In genomic region chr2:104444776-104445175, GRCm38 (mm10) we compare ENCODE assay signal across 8 mouse cellular contexts. TPM values are rescaled to one million over a fixed set of nuclear protein-coding genes. Genes with fewer than 3 reads are reported as not detected.
DNase-seq lines count a peak whose midpoint lies in the region; ATAC-seq and TF ChIP-seq lines count a peak whose summit lies in the region.

No protein-coding gene starts in this region.

- no peak overlapping the region for H3K9ac ChIP-seq in intestine, embryonic 15.5 days
- no peak overlapping the region for H3K9ac ChIP-seq in midbrain, embryonic 11.5 days (ENCODE audit: low read length)

- no peaks in the 10 kb centered on the region for H3K9me3 ChIP-seq in intestine, embryonic 15.5 days
- no peaks in the 10 kb centered on the region for H3K9me3 ChIP-seq in midbrain, embryonic 11.5 days (ENCODE audit: control insufficient read depth, low read length)

- TF ChIP-seq POLR2A in cortical plate, adult 2 months (IDR thresholded peaks at IDR 0.05; ENCODE audit: extremely low read depth, insufficient read depth, low read length): no peak

- H3K27ac ChIP-seq in cortical plate, adult 2 months (ENCODE audit: insufficient read depth, low read length): no peak overlapping the region
- H3K27ac ChIP-seq in intestine, embryonic 15.5 days: no peak overlapping the region
- no peak overlapping the region for H3K27ac ChIP-seq in midbrain, embryonic 11.5 days (ENCODE audit: low read depth, low read length)

- intact Hi-C loops in gastrocnemius, postnatal 14 days (cut with DNase I; ENCODE audit: low total_unique reads): loop anchor here (5.0 to 10.0 kb wide), 2 partner anchors 50 to 138 kb away; partner anchors contain the start of gene Hipk3
- intact Hi-C loops in left cerebral cortex, postnatal 36 days (cut with DNase I): loop anchor here (2.0 to 10.0 kb wide), 2 partner anchors 140 to 200 kb away; no protein-coding TSS in a partner anchor

- H3K27me3 ChIP-seq in intestine, embryonic 15.5 days (replicated peaks): no peaks in the 10 kb centered on the region
- no peaks in the 10 kb centered on the region for H3K27me3 ChIP-seq in midbrain, embryonic 11.5 days (ENCODE audit: control insufficient read depth, insufficient read depth, low read length)

- ATAC-seq in intestine, embryonic 15.5 days: peak; percentile 83
- ATAC-seq in midbrain, embryonic 11.5 days (ENCODE audit: low FRiP score): peak; percentile 55; the same call in 1 of the 2 replicates

- peak; percentile 91 for TF ChIP-seq CTCF in cortical plate, adult 2 months (IDR thresholded peaks at IDR 0.05; ENCODE audit: extremely low read depth, insufficient read depth, low read length)

- no peak overlapping the region for H3K4me3 ChIP-seq in cortical plate, adult 2 months (ENCODE audit: insufficient read depth, low read length)
- no peak overlapping the region for H3K4me3 ChIP-seq in intestine, embryonic 15.5 days (replicated peaks)
- H3K4me3 ChIP-seq in midbrain, embryonic 11.5 days (ENCODE audit: low read depth, low read length): no peak overlapping the region

- peak; percentile 50 for DNase-seq in testis, postnatal 10 days (ENCODE audit: low spot score)
- no peak for DNase-seq in testis, postnatal 14 days (ENCODE audit: low spot score)
- peak; percentile 43 for DNase-seq in gastrocnemius, postnatal 14 days
- DNase-seq in left cerebral cortex, postnatal 36 days (ENCODE audit: low spot score in 2 of 2): peak; percentile 50 to 52
- no peak for DNase-seq in midbrain, embryonic 11.5 days (ENCODE audit: low spot score, missing footprints)
- peak; percentile 2 for DNase-seq in spleen, adult 12 weeks (ENCODE audit: low spot score)

- WGBS in intestine, embryonic 15.5 days: 29% methylated on average over 2 of the region's 2 CpGs
- 41% methylated on average over 2 of the region's 2 CpGs for WGBS in midbrain, embryonic 11.5 days

- H3K36me3 ChIP-seq in intestine, embryonic 15.5 days: 0 out of 2 replicates have a peak, but pooled peaks cover 2% of the 10 kb centered on the region
- no peaks in the 10 kb centered on the region for H3K36me3 ChIP-seq in midbrain, embryonic 11.5 days (ENCODE audit: control insufficient read depth, insufficient read depth, low read length)

- H3K4me2 ChIP-seq in intestine, embryonic 15.5 days (replicated peaks): no peak overlapping the region
- no peak overlapping the region for H3K4me2 ChIP-seq in midbrain, embryonic 11.5 days

- H3K4me1 ChIP-seq in cortical plate, adult 2 months (ENCODE audit: control insufficient read depth, insufficient read depth, low read length): peaks cover 2% of the 10 kb centered on the region
- 0 out of 2 replicates have a peak, but pooled peaks cover 3% of the 10 kb centered on the region for H3K4me1 ChIP-seq in intestine, embryonic 15.5 days (replicated peaks)
- H3K4me1 ChIP-seq in midbrain, embryonic 11.5 days (ENCODE audit: control insufficient read depth, insufficient read depth, low read length): no peaks in the 10 kb centered on the region

RNA-seq across cellular contexts. Expression of gene D430041D05Rik, which starts 34.0 kb away (rescaled TPM):
- 46.0 and 46.7 TPM in 2 replicates for polyA plus RNA-seq in cortical plate, adult 2 months (2012; rRNA removed)
- total RNA-seq in gastrocnemius, postnatal 14 days (2021): 1 to 10 TPM; 1.0 to 1.5 TPM
- 0.13 and 0.25 TPM in 2 replicates for polyA plus RNA-seq in intestine, embryonic 15.5 days (2015; fragmentation: Nextera tagmentation; extraction: Ambion mirVana)
- total RNA-seq in left cerebral cortex, postnatal 36 days (2021): 100 to 1,000 TPM; 120 to 121 TPM
- polyA plus RNA-seq in midbrain, embryonic 11.5 days (2014; fragmentation: Nextera tagmentation; extraction: Ambion mirVana): 2.4 TPM in 2 replicates

RNA-seq across cellular contexts. Expression of gene Hipk3, which starts 49.5 kb away (rescaled TPM):
- polyA plus RNA-seq in cortical plate, adult 2 months (2012; rRNA removed): 36.9 and 37.9 TPM in 2 replicates
- 100 to 1,000 TPM; 142 to 158 TPM for total RNA-seq in gastrocnemius, postnatal 14 days (2021)
- polyA plus RNA-seq in intestine, embryonic 15.5 days (2015; fragmentation: Nextera tagmentation; extraction: Ambion mirVana): 12.7 and 13.7 TPM in 2 replicates
- total RNA-seq in left cerebral cortex, postnatal 36 days (2021): 10 to 100 TPM; 88.0 to 94.2 TPM
- 10.7 and 11.3 TPM in 2 replicates for polyA plus RNA-seq in midbrain, embryonic 11.5 days (2014; fragmentation: Nextera tagmentation; extraction: Ambion mirVana)

Comparison
In these comparisons a context has a peak if more than half of its experiments do, and no peak if none do; other contexts are left out.
1. DNase-seq: peak in testis, postnatal 10 days (single experiment), gastrocnemius, postnatal 14 days (single experiment), left cerebral cortex, postnatal 36 days (2 of 2) and spleen, adult 12 weeks (single experiment); none in testis, postnatal 14 days (single experiment) and midbrain, embryonic 11.5 days (single experiment).
2. RNA of gene D430041D05Rik, which starts 34.0 kb away (polyA plus RNA-seq): 46.0 to 46.7 TPM in cortical plate, adult 2 months; 2.4 TPM in midbrain, embryonic 11.5 days and 0.13 to 0.25 TPM in intestine, embryonic 15.5 days; every median in the first group is over 10 times any median in the second.